Mouse (Mus musculus): ENCODE measurements around the gene Tcf20. TPM values are rescaled to one million over a fixed set of nuclear protein-coding genes. Genes with fewer than 3 reads are reported as not detected.

The Tcf20 gene
- polyA plus RNA-seq, 1 experiment = 15.0 TPM

DNA sequence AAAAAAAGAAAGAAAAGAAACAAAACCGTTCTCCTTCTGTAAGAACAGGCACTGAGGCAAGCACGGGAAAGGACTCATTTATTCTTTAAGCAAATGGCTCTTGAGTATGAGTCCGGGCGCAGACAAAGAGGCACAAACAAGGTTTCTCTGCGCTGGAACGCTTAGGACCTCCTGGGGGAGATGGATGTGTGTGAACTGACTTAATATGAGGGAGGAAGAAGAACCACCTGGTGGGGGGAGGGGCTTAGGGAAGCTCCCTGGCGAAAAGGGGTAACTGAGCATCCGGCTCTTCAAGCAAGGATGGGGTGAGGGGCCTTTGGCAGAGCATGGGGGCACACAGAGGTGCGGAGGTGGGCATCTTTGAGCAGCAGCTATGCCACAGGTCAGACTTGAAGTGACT, 5.2 kb upstream of the Tcf20 start:
- no peak for DNase-seq (ENCODE audit: low spot score)

GRCm38 (mm10) chr15:82992079-82992783, 4.6 kb upstream of the Tcf20 start:
- no peak for DNase-seq (ENCODE audit: low spot score)

- DNase-seq (ENCODE audit: low spot score) = no peak
These were observed 1.6 kb upstream of the Tcf20 start for GRCm38 (mm10) chr15:82989190-82989704.

DNA sequence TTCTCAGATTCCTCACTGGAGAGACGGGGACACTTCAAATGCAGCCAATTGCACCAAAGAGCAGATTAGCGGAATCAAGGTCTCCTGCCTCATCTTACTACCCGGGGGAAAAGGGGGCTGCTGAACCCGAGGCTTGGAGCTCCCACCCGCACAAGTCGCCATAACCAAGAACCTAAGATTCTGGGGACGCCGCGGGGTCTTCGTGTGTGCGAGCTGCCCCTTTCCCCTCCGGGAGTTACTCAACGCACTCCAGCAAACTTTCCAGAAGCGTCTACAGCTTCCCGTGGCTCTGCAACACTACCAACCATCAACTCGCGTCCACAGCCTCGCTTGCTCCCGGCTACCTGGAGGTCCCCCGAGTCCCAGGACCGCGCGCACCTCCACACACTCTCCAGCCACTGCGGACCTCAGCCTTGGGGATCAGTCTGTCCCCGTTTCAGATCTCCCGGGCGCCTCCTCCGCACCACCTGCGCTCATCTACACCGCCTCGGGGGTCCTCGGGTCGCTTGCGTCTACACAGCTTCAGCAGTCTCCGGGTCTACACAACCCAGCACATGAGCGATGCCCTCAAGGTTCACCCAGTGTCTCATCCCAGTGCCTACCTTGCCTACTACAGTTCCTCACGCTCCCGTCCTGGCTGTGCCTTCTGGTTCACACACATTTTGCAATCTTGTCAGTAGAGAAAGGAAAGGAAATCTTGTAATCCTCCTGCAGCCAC, 499 bp downstream of the Tcf20 start:
- no peak for DNase-seq (ENCODE audit: low spot score)

GRCm38 (mm10) chr15:82984574-82984973, 3.1 kb downstream of the Tcf20 start:
- DNase-seq (ENCODE audit: low spot score) = no peak

DNA sequence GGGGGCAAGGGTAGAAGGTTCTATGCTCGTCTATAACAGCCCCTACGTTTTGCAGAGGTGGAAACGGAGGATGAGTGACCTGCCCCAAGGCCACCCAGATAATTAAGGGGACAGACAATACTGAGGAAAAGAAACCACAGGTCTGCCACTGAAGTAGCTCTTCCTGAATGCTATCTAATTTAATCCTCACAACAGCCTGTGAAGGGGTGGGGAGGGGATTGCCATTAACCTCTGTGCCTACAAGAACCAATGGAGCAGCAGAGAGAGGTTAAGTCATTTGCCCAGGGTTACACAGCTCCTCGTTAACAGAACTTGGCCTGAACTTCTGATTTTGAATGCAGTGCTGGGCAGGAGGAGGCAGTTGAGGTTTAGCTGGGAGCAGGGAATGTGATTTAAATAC, 3.6 kb downstream of the Tcf20 start:
- DNase-seq (ENCODE audit: low spot score) = no peak

- DNase-seq (ENCODE audit: low spot score) = no peak
These were observed 4.2 kb downstream of the Tcf20 start for GRCm38 (mm10) chr15:82983416-82984026.

DNA sequence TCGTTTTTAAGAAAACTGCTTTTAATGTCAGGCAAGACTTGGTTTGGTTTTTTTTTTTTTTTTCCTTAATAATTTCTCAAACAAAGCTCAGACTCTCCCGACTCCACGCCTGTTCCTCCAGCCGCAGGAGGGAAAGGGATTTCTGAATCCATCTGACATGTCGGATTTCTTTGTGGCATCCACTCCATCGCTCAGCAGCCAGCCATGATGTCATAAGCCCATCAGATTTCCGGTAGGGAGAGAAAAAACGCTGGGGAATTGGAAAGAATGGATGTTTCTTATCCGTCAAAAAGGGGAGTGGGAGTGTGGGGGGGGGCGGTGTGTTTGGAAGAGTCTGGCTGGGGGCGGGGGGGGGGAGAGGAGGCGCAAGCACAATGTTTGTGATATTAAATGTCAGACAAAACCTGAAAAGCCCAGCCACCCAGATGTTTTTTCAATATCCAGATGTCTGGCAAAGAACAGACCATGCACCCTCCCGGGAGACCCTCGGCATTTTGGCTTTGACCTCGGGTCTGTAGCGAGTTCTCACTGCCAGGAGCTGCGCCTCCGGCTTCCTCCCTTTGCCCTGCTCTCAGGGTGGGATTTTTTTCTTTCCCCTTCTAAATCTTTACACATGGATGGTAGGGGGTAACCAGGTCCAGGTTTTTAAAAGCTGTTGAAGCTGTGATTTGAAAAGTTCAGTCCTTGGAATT, 4.8 kb downstream of the Tcf20 start:
- no peak for DNase-seq (ENCODE audit: low spot score)

- DNase-seq (ENCODE audit: low spot score) = no peak
These were observed 5.8 kb downstream of the Tcf20 start for GRCm38 (mm10) chr15:82981676-82982520.

DNA sequence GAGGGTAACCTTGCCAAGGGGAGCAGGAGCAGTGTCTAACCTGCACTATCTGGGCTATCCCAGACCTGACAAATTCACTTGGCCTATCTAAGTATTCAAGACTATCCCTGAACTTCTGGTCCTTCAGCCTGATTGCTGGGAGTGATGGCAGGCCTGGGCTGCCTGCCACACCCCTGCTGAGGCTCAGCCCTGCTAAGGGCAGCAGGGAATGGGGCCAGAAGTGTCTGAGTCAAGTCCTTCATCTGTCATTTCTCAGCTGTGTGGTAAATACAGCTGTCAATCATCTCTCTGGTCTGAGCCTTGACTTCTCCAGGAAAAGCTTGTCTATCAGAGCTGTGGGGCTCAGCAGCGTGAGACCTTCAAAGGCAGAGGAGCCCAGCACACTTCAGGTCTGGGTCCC, 8.1 kb downstream of the Tcf20 start:
- no peak for DNase-seq (ENCODE audit: low spot score)

DNA sequence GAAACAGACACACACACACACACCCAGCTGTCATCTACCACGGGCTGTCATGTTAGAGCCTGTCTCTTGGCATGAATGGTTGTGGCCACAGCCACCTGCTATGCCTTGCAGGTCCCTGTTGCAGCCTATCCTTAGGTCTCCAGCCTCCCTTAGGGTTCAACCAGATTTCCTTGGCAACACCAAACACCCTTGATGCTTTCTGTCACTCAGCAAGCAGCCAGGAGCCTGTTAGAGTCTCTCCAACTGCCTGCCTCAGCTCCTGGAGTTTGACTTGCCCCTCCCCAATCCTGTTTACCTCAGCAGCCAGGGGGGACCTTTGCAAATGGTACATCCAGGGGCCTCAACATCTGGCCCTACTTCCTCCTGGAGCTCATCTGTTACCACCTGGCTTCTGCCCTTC, 13.2 kb downstream of the Tcf20 start:
- DNase-seq (ENCODE audit: low spot score) = no peak

- DNase-seq (ENCODE audit: low spot score) = no peak
These were observed 18.4 kb downstream of the Tcf20 start for GRCm38 (mm10) chr15:82969206-82969721.

DNA sequence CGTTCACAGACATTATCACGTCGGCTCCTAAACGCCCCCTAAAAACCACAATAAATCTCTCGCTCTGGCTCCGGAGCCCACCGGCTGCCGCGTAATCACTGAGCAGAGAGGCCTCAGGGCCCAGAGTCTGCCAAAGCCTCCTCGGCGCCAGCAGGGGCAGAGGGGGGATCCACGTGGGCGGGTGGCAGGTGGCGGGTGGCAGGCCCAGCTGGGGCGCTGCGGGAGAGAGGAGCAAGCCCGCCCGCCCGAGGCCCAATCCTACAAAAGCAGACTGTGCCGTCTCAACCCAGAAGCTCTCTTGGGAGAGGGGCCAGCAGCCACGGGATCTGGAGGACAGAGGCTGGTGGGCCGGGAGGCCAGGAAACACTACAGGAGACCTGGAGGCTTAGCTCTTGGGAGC, 19.2 kb downstream of the Tcf20 start:
- DNase-seq (ENCODE audit: low spot score) = no peak

DNA sequence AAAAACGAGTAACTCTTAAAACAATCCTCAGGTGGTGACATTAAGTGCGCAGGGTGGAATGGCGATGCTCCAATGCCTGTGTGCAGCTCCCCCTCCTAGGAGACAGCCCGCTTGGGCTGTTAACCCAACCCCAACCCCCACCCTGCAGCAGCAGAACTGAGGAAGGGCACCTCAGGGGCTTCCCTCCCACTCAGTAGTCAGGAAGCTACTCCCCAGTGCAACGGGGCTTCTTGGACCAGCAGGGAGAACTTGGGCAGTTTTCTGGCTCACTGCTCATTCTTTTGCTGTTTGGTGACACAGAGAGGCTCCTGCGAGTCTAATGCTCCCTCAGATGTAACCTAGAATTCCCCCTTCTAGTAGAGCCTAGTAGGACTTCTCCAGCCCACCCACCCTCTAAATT, 19.7 kb downstream of the Tcf20 start:
- no peak for DNase-seq (ENCODE audit: low spot score)

DNA sequence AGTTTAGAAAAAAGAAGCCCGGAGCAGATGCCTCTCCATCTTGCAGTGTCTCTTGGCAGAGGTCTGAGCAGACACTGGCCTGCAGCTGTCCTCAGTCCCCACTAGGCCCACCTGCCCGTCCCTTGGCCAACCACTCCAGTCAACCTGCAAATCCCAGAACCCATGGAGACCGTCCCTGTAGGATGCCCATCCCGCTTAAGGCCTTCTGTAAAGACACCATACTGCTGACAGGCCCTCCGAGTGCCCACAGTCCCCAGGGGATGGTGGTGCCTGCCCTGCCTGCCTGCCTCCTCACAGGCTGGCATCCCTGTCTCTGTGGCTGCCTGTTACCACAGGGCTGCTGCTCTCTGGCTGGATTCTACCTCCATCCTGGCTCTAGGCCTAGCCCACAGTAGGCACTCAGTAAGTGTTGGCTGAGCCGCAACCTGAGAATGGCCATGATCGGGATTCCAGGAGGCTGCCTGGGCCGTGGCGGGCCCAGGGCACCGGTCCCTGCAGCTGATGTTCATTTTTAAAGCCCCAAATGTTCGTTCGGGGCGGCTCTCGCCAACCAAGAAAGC, 23.3 kb downstream of the Tcf20 start:
- DNase-seq (ENCODE audit: low spot score) = no peak

- DNase-seq (ENCODE audit: low spot score) = no peak
These were observed 24.0 kb downstream of the Tcf20 start for GRCm38 (mm10) chr15:82963556-82964156.

DNA sequence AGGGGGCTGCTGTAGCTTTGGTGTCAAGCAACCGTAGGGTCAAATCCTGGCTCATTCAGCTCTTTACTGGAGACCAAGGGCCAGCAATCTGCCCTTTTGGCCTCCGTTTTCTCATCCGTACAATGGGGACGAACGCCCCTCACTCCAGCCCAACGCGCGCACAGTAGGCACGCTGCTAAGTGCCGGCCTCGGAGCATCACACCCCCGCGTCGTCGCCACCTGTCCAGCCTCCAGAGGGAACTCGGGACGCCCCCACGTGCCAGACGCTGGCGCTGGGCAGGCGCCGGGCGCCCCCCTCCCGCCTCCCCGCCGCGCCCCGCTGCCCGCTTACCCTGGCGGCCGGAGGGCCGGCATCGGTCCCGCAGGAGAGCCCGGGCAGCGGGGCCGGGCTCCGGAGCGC, 24.6 kb downstream of the Tcf20 start:
- DNase-seq (ENCODE audit: low spot score) = no peak

DNA sequence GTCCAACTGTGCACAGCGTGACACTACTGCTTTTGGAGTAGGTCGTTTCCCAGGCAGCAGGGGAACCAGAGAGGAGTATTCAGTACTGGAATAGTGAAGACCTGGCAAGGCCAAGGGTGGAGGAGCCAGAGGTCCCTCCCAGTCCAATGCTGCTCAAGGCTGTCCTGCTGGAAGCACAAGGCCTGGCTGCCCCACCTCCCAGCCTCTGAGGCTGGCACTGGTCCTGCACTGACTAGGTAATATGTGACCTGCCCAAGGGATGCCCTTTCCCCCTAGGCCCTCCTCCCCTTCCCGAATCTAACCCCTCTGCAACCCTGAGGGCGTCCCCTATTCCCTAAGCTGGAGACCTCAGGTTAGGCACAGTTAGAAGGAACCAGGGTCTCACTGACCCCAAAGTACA, 25.1 kb downstream of the Tcf20 start:
- no peak for DNase-seq (ENCODE audit: low spot score)

DNA sequence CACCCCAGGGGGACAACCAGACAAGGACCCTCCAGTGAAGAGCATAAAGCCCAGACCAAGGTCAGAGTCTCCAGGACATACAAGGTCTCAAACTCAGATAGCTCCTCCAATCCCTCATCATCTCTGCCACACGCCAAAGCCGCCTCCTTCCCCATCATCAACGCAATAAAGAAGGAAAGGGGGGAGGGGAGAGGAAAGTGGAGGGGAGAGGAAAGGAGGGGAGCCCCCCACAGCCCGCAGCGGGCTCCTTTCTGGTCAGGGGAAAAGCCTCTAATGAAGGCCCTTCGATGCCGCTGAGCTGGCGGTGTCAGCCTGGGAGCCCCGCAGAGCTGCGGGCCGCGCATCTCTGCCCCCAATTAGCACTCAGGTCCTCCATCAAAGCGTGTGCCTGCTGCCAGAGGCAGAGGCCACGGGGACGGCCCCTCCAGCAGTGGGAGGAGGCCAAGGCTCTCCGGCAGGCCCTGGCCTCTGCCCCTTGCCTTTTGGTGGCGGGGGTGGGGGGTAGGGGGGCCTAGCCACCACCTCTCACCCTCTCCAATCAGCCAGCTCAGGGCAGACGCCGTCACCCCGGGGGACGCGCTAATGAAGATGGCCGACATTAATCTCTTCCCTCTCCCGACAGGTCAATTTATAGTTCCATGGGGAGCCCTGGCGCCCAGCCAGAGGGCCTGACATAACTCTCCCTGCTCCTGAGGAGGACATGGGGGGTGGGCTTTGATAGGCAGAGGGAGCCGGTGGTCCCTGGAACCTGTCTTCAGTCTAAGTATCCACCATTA, 26.7 kb downstream of the Tcf20 start:
- no peak for DNase-seq (ENCODE audit: low spot score)

DNA sequence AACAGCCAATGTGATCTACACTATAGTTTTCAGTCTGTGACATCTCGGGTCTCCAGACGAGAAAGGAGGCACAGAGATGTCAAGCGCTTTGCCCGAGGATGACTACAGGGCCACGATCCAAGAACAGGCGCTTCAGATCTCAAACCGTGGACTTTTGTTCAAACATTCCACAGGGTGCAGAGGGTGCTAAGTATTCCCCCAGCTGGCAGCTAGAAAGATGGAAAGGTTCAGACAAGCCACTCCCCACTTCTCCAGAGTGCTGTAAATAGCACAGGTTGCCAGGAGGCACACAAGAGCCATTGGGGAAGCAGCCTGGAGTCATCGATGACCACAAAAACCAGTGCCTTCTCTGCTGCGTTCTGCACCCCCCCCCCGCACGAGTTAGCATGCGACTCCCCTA, 28.5 kb downstream of the Tcf20 start:
- no peak for DNase-seq (ENCODE audit: low spot score)

All from urinary bladder, adult 2 months (tissue).